In genomic region chr10:8391264-8391748, GRCm38 (mm10) we compare ENCODE assay signal across 8 mouse cellular contexts.
DNase-seq lines count a peak whose midpoint lies in the region; ATAC-seq and TF ChIP-seq lines count a peak whose summit lies in the region.
"Had no signal": no experiment of that assay in that cellular context is flagged by ENCODE, and none has a peak within 500 bp of the region (broad histone marks: within the 10 kb centered on the region; RNA-seq: fewer than 3 reads in every experiment).

No protein-coding gene starts in this region.

- peaks cover 6% of the 10 kb centered on the region for H3K4me1 ChIP-seq in cerebellum, adult 2 months (ENCODE audit: control insufficient read depth, insufficient read depth, low read length)
- H3K4me1 ChIP-seq in forebrain, embryonic 13.5 days, result peaks cover 8% of the 10 kb centered on the region
- H3K4me1 ChIP-seq: stomach, embryonic 15.5 days had no signal

- H3K4me2 ChIP-seq in forebrain, embryonic 13.5 days, result no peak overlapping the region
- H3K4me2 ChIP-seq: stomach, embryonic 15.5 days had no signal

- H3K9ac ChIP-seq in forebrain, embryonic 13.5 days, result no peak overlapping the region
- H3K9ac ChIP-seq: stomach, embryonic 15.5 days had no signal

- H3K27me3 ChIP-seq in cerebellum, adult 2 months (ENCODE audit: control insufficient read depth, insufficient read depth, low read length), result no peaks in the 10 kb centered on the region
- H3K27me3 ChIP-seq in forebrain, embryonic 13.5 days, result peaks cover 20% of the 10 kb centered on the region
- H3K27me3 ChIP-seq: stomach, embryonic 15.5 days had no signal

- TF ChIP-seq CTCF in cerebellum, adult 2 months (IDR thresholded peaks at IDR 0.05; ENCODE audit: borderline replicate concordance, insufficient read depth, low read depth, low read length), result no peak; the same call in 1 of the 2 replicates

- no peaks in the 10 kb centered on the region for H3K9me3 ChIP-seq in forebrain, embryonic 13.5 days (replicated peaks)
- H3K9me3 ChIP-seq: stomach, embryonic 15.5 days had no signal

- no peak overlapping the region for H3K4me3 ChIP-seq in cerebellum, adult 2 months (replicated peaks; ENCODE audit: insufficient read depth, low read depth, low read length)
- no peak overlapping the region for H3K4me3 ChIP-seq in forebrain, embryonic 13.5 days
- H3K4me3 ChIP-seq: stomach, embryonic 15.5 days had no signal

- no peak overlapping the region for H3K27ac ChIP-seq in cerebellum, adult 2 months (ENCODE audit: insufficient read depth, low read length)
- no peak overlapping the region for H3K27ac ChIP-seq in forebrain, embryonic 13.5 days
- H3K27ac ChIP-seq: stomach, embryonic 15.5 days had no signal

- H3K36me3 ChIP-seq in forebrain, embryonic 13.5 days (ENCODE audit: poor library complexity, severe bottlenecking), result no peaks in the 10 kb centered on the region
- H3K36me3 ChIP-seq: stomach, embryonic 15.5 days had no signal

- peak; percentile 46 to 53 for DNase-seq in right cerebral cortex, postnatal 10 days (ENCODE audit: low spot score in 2 of 2)
- DNase-seq in right cerebral cortex, postnatal 25 days, result no peak
- DNase-seq in cerebellum, adult 2 months, result peak; percentile 45 to 83
- DNase-seq in layer of hippocampus, adult 9-10 months (ENCODE audit: low spot score), result peak; percentile 72
- DNase-seq in telencephalon, adult 2 months (ENCODE audit: low read depth, low spot score), result peak; percentile 55
- DNase-seq in spleen, adult 18-20 months, result no peak

- TF ChIP-seq POLR2A in cerebellum, adult 2 months (IDR thresholded peaks at IDR 0.05; ENCODE audit: borderline replicate concordance, insufficient read depth, low read length), result no peak

- peak; percentile 73 for ATAC-seq in forebrain, embryonic 13.5 days

- 5% methylated on average over 4 of the region's 4 CpGs for WGBS in cerebellum, adult 2 months
- WGBS in forebrain, embryonic 13.5 days, result 13% methylated on average over 4 of the region's 4 CpGs

Comparison
In these comparisons a context has a peak if more than half of its experiments do, and no peak if none do; other contexts are left out.
1. DNase-seq: peak in right cerebral cortex, postnatal 10 days (2 of 2), cerebellum, adult 2 months (2 of 2), layer of hippocampus, adult 9-10 months (single experiment) and telencephalon, adult 2 months (single experiment); none in right cerebral cortex, postnatal 25 days (single experiment) and spleen, adult 18-20 months (0 of 2).